Mouse (Mus musculus): Measurements from ENCODE around the gene BC053393. TPM values are rescaled to one million over a fixed set of nuclear protein-coding genes. Genes with fewer than 3 reads are reported as not detected.

BC053393 gene
- polyA plus RNA-seq, 1 experiment from 2014 or later: not detected

- no peaks in the 10 kb centered on the region for H3K9me3 ChIP-seq (replicated peaks; ENCODE audit: control insufficient read depth, low read length, poor library complexity, severe bottlenecking)
- H3K27ac ChIP-seq (ENCODE audit: low read length): no peak overlapping the region
- no peak for ATAC-seq
- no peak overlapping the region for H3K4me2 ChIP-seq (ENCODE audit: low read length)
- WGBS: 96% methylated on average over 2 of the region's 2 CpGs
- H3K9ac ChIP-seq (ENCODE audit: low read depth, low read length): no peak overlapping the region
- no peaks in the 10 kb centered on the region for H3K36me3 ChIP-seq (ENCODE audit: control insufficient read depth, insufficient read depth, low read length)
- no peak overlapping the region for H3K4me3 ChIP-seq (ENCODE audit: low read depth, low read length)
- no peaks in the 10 kb centered on the region for H3K27me3 ChIP-seq (ENCODE audit: control insufficient read depth, insufficient read depth, low read depth, low read length)
- no peaks in the 10 kb centered on the region for H3K4me1 ChIP-seq (ENCODE audit: control insufficient read depth, insufficient read depth, low read length)
These were observed 5.4 kb upstream of the BC053393 start for GRCm38 (mm10) chr11:46565967-46566366.

- no peaks in the 10 kb centered on the region for H3K9me3 ChIP-seq (replicated peaks; ENCODE audit: control insufficient read depth, low read length, poor library complexity, severe bottlenecking)
- H3K36me3 ChIP-seq (ENCODE audit: control insufficient read depth, insufficient read depth, low read length): no peaks in the 10 kb centered on the region
- no peak for ATAC-seq
- WGBS: 78% methylated on average over 1 of the region's 1 CpGs
- no peak overlapping the region for H3K4me3 ChIP-seq (ENCODE audit: low read depth, low read length)
- no peak overlapping the region for H3K4me2 ChIP-seq (ENCODE audit: low read length)
- H3K27ac ChIP-seq (ENCODE audit: low read length): no peak overlapping the region
- no peak overlapping the region for H3K9ac ChIP-seq (ENCODE audit: low read depth, low read length)
- H3K4me1 ChIP-seq (ENCODE audit: control insufficient read depth, insufficient read depth, low read length): no peaks in the 10 kb centered on the region
- no peaks in the 10 kb centered on the region for H3K27me3 ChIP-seq (ENCODE audit: control insufficient read depth, insufficient read depth, low read depth, low read length)
These were observed 2.2 kb upstream of the BC053393 start for GRCm38 (mm10) chr11:46569107-46569506.

GRCm38 (mm10) chr11:46578771-46579281 lies 7.5 kb downstream of the BC053393 start:
- Histone ChIP-seq H3K36me3 (ENCODE audit: control insufficient read depth, insufficient read depth, low read length) (no peaks in the 10 kb centered on the region), H3K27ac (ENCODE audit: low read length) (no peak overlapping the region), H3K27me3 (ENCODE audit: control insufficient read depth, insufficient read depth, low read depth, low read length) (no peaks in the 10 kb centered on the region), H3K9me3 (replicated peaks; ENCODE audit: control insufficient read depth, low read length, poor library complexity, severe bottlenecking) (no peaks in the 10 kb centered on the region), H3K4me2 (ENCODE audit: low read length) (no peak overlapping the region), H3K4me1 (ENCODE audit: control insufficient read depth, insufficient read depth, low read length) (no peaks in the 10 kb centered on the region), H3K4me3 (ENCODE audit: low read depth, low read length) (no peak overlapping the region), H3K9ac (ENCODE audit: low read depth, low read length) (no peak overlapping the region)
- no peak for ATAC-seq
- 69% methylated on average over 5 of the region's 5 CpGs for WGBS

- no peak overlapping the region for H3K9ac ChIP-seq (ENCODE audit: low read depth, low read length)
- H3K9me3 ChIP-seq (replicated peaks; ENCODE audit: control insufficient read depth, low read length, poor library complexity, severe bottlenecking): no peaks in the 10 kb centered on the region
- no peaks in the 10 kb centered on the region for H3K36me3 ChIP-seq (ENCODE audit: control insufficient read depth, insufficient read depth, low read length)
- H3K27me3 ChIP-seq (ENCODE audit: control insufficient read depth, insufficient read depth, low read depth, low read length): no peaks in the 10 kb centered on the region
- no peak overlapping the region for H3K4me2 ChIP-seq (ENCODE audit: low read length)
- 85% methylated on average over 3 of the region's 3 CpGs for WGBS
- H3K4me3 ChIP-seq (ENCODE audit: low read depth, low read length): no peak overlapping the region
- ATAC-seq: no peak
- no peaks in the 10 kb centered on the region for H3K4me1 ChIP-seq (ENCODE audit: control insufficient read depth, insufficient read depth, low read length)
- no peak overlapping the region for H3K27ac ChIP-seq (ENCODE audit: low read length)
These were observed 9.1 kb downstream of the BC053393 start for GRCm38 (mm10) chr11:46580428-46580827.

GRCm38 (mm10) chr11:46582741-46583140 lies 11.4 kb downstream of the BC053393 start:
- Histone ChIP-seq H3K4me3 (ENCODE audit: low read depth, low read length) (no peak overlapping the region), H3K4me2 (ENCODE audit: low read length) (no peak overlapping the region), H3K9me3 (replicated peaks; ENCODE audit: control insufficient read depth, low read length, poor library complexity, severe bottlenecking) (no peaks in the 10 kb centered on the region), H3K27me3 (ENCODE audit: control insufficient read depth, insufficient read depth, low read depth, low read length) (no peaks in the 10 kb centered on the region), H3K9ac (ENCODE audit: low read depth, low read length) (no peak overlapping the region), H3K4me1 (ENCODE audit: control insufficient read depth, insufficient read depth, low read length) (no peaks in the 10 kb centered on the region), H3K27ac (ENCODE audit: low read length) (no peak overlapping the region), H3K36me3 (ENCODE audit: control insufficient read depth, insufficient read depth, low read length) (no peaks in the 10 kb centered on the region)
- no peak for ATAC-seq
- 81% methylated on average over 5 of the region's 5 CpGs for WGBS

- Histone ChIP-seq H3K4me2 (ENCODE audit: low read length) (no peak overlapping the region), H3K27me3 (ENCODE audit: control insufficient read depth, insufficient read depth, low read depth, low read length) (no peaks in the 10 kb centered on the region), H3K27ac (ENCODE audit: low read length) (no peak overlapping the region), H3K4me1 (ENCODE audit: control insufficient read depth, insufficient read depth, low read length) (no peaks in the 10 kb centered on the region), H3K36me3 (ENCODE audit: control insufficient read depth, insufficient read depth, low read length) (no peaks in the 10 kb centered on the region), H3K4me3 (ENCODE audit: low read depth, low read length) (no peak overlapping the region), H3K9ac (ENCODE audit: low read depth, low read length) (no peak overlapping the region), H3K9me3 (replicated peaks; ENCODE audit: control insufficient read depth, low read length, poor library complexity, severe bottlenecking) (no peaks in the 10 kb centered on the region)
- ATAC-seq: no peak
- 91% methylated on average over 2 of the region's 2 CpGs for WGBS
These were observed 21.1 kb downstream of the BC053393 start for GRCm38 (mm10) chr11:46592416-46592815.

- H3K36me3 ChIP-seq (ENCODE audit: control insufficient read depth, insufficient read depth, low read length): no peaks in the 10 kb centered on the region
- H3K4me2 ChIP-seq (ENCODE audit: low read length): no peak overlapping the region
- no peaks in the 10 kb centered on the region for H3K4me1 ChIP-seq (ENCODE audit: control insufficient read depth, insufficient read depth, low read length)
- H3K27ac ChIP-seq (ENCODE audit: low read length): no peak overlapping the region
- 75% methylated on average over 1 of the region's 1 CpGs for WGBS
- no peak overlapping the region for H3K9ac ChIP-seq (ENCODE audit: low read depth, low read length)
- ATAC-seq: peak; percentile 64; the same call in 1 of the 2 replicates
- H3K27me3 ChIP-seq (ENCODE audit: control insufficient read depth, insufficient read depth, low read depth, low read length): no peaks in the 10 kb centered on the region
- H3K9me3 ChIP-seq (replicated peaks; ENCODE audit: control insufficient read depth, low read length, poor library complexity, severe bottlenecking): no peaks in the 10 kb centered on the region
- H3K4me3 ChIP-seq (ENCODE audit: low read depth, low read length): no peak overlapping the region
These were observed 48.6 kb downstream of the BC053393 start for GRCm38 (mm10) chr11:46619929-46620328.

- Histone ChIP-seq H3K4me1 (ENCODE audit: control insufficient read depth, insufficient read depth, low read length) (no peaks in the 10 kb centered on the region), H3K36me3 (ENCODE audit: control insufficient read depth, insufficient read depth, low read length) (no peaks in the 10 kb centered on the region), H3K27ac (ENCODE audit: low read length) (no peak overlapping the region), H3K9ac (ENCODE audit: low read depth, low read length) (no peak overlapping the region), H3K9me3 (replicated peaks; ENCODE audit: control insufficient read depth, low read length, poor library complexity, severe bottlenecking) (no peaks in the 10 kb centered on the region), H3K27me3 (ENCODE audit: control insufficient read depth, insufficient read depth, low read depth, low read length) (no peaks in the 10 kb centered on the region), H3K4me2 (ENCODE audit: low read length) (no peak overlapping the region), H3K4me3 (ENCODE audit: low read depth, low read length) (no peak overlapping the region)
- ATAC-seq: no peak
- 74% methylated on average over 7 of the region's 7 CpGs for WGBS
These were observed 49.3 kb downstream of the BC053393 start for GRCm38 (mm10) chr11:46620414-46621168.

- Histone ChIP-seq H3K4me2 (ENCODE audit: low read length) (no peak within 1 kb of the TSS), H3K27me3 (ENCODE audit: control insufficient read depth, insufficient read depth, low read depth, low read length) (no peaks in the 10 kb centered on the region), H3K27ac (ENCODE audit: low read length) (no peak within 1 kb of the TSS), H3K36me3 (ENCODE audit: control insufficient read depth, insufficient read depth, low read length) (no peaks in the 10 kb centered on the region), H3K9ac (ENCODE audit: low read depth, low read length) (no peak within 1 kb of the TSS), H3K4me1 (ENCODE audit: control insufficient read depth, insufficient read depth, low read length) (no peaks in the 10 kb centered on the region), H3K9me3 (replicated peaks; ENCODE audit: control insufficient read depth, low read length, poor library complexity, severe bottlenecking) (no peaks in the 10 kb centered on the region), H3K4me3 (ENCODE audit: low read depth, low read length) (no peak within 1 kb of the TSS)
- no peak for ATAC-seq
- WGBS: 77% methylated on average over 2 of the region's 2 CpGs
These were observed 58.0 kb downstream of the BC053393 start, which contains the start of gene Dppa1 for GRCm38 (mm10) chr11:46629211-46629795. Dppa1 (minus strand) TSS chr11:46629261.
